In the genomic region with DNA sequence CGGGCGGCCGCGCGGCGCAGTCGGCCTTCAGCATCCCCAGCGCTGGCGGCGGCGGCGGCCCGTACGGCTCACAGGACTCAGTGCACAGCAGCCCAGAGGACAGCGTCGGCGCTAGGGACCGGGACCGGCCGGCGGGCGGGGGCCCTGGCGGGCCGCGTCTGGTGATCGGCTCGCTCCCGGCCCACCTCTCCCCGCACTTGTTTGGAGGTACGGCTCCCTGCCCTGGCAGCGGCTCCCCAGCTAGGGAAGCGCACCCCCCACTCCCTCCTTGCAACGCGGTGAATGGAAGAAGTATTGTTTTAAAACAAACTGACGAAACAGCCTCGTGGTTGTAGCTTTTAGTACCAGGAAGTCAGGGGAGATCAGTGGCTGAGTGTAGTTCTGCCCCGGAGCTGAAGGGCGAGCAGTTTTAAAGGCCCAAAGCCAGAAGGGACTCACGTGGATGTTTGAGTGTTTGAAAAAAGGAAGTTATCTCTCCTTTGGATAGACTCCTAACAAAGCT, we compare ENCODE assay signal across 8 mouse cellular contexts. TPM values are rescaled to one million over a fixed set of nuclear protein-coding genes. Genes with fewer than 3 reads are reported as not detected.
DNase-seq lines count a peak whose midpoint lies in the region; ATAC-seq and TF ChIP-seq lines count a peak whose summit lies in the region.

No protein-coding gene starts in this region.

- under 1% methylated on average over 39 of the region's 39 CpGs for WGBS in heart, embryonic 16.5 days
- under 1% methylated on average over 39 of the region's 39 CpGs for WGBS in lung, embryonic 15.5 days
- WGBS in thymus, adult 2 months, result 7% methylated on average over 39 of the region's 39 CpGs

- peak overlapping the region; percentile 91 for H3K4me3 ChIP-seq in heart, embryonic 16.5 days (ENCODE audit: low read length)
- H3K4me3 ChIP-seq in lung, embryonic 15.5 days, result peak overlapping the region; percentile 88
- peak overlapping the region; percentile 95 for H3K4me3 ChIP-seq in thymus, adult 2 months (ENCODE audit: control insufficient read depth, insufficient read depth, low read length)

- peak; percentile 44 for ATAC-seq in heart, embryonic 16.5 days (replicated peaks; ENCODE audit: extremely low read depth, insufficient read depth, low FRiP score)
- peak; percentile 50; the same call in 1 of the 2 replicates for ATAC-seq in lung, embryonic 15.5 days (ENCODE audit: borderline replicate concordance, extremely low read depth, low FRiP score, low TSS enrichment)
- ATAC-seq in neutrophil, adult 5-6 weeks (ENCODE audit: extremely low read depth, insufficient number of reproducible peaks, low FRiP score, poor library complexity, severe bottlenecking), result peak; percentile 65

- H3K4me1 ChIP-seq in heart, embryonic 16.5 days (ENCODE audit: control insufficient read depth, insufficient read depth, low read length), result peaks cover 29% of the 10 kb centered on the region
- peaks cover 26% of the 10 kb centered on the region for H3K4me1 ChIP-seq in lung, embryonic 15.5 days
- peaks cover 5% of the 10 kb centered on the region for H3K4me1 ChIP-seq in thymus, adult 2 months (replicated peaks; ENCODE audit: control insufficient read depth, insufficient read depth, low read length)

- peak overlapping the region; percentile 97 for H3K9ac ChIP-seq in heart, embryonic 16.5 days (ENCODE audit: low read length)
- peak overlapping the region; percentile 83 for H3K9ac ChIP-seq in lung, embryonic 15.5 days

- H3K36me3 ChIP-seq in heart, embryonic 16.5 days (ENCODE audit: control insufficient read depth, insufficient read depth), result no peaks in the 10 kb centered on the region
- no peaks in the 10 kb centered on the region for H3K36me3 ChIP-seq in lung, embryonic 15.5 days
- H3K36me3 ChIP-seq in thymus, adult 2 months (ENCODE audit: control insufficient read depth, insufficient read depth, low read length), result no peaks in the 10 kb centered on the region

- peak overlapping the region; percentile 75 for H3K4me2 ChIP-seq in heart, embryonic 16.5 days (ENCODE audit: low read depth, low read length)
- peak overlapping the region; percentile 71 for H3K4me2 ChIP-seq in lung, embryonic 15.5 days

- TF ChIP-seq POLR2A in thymus, adult 2 months (IDR thresholded peaks at IDR 0.05; ENCODE audit: control insufficient read depth, extremely low read depth, insufficient read depth, low read length, poor library complexity), result 0 out of 2 replicates have a peak, but pooled peaks have one; percentile 19

- no peaks in the 10 kb centered on the region for H3K9me3 ChIP-seq in heart, embryonic 16.5 days (replicated peaks; ENCODE audit: control insufficient read depth, low read length)
- no peaks in the 10 kb centered on the region for H3K9me3 ChIP-seq in lung, embryonic 15.5 days

- TF ChIP-seq CTCF in thymus, adult 2 months (IDR thresholded peaks at IDR 0.05; ENCODE audit: borderline replicate concordance, control insufficient read depth, extremely low read depth, insufficient read depth, low read length, poor library complexity), result no peak

- DNase-seq in ES-CJ7 (ENCODE audit: low read depth, low spot score), result peak; percentile 73
- DNase-seq in c-Kit-negative CD71-positive TER-119-positive erythroid progenitor cells, embryonic 14.5 days (ENCODE audit: low read depth, low spot score), result peak; percentile 33
- DNase-seq in fibroblast of lung, adult 2 months (ENCODE audit: low read depth), result peak; percentile 51
- DNase-seq in kidney, postnatal 14 days, result peak; percentile 70
- DNase-seq in thymus, adult 2 months, result peak; percentile 72

- no peaks in the 10 kb centered on the region for H3K27me3 ChIP-seq in heart, embryonic 16.5 days (ENCODE audit: control insufficient read depth, insufficient read depth, low read length)
- H3K27me3 ChIP-seq in lung, embryonic 15.5 days, result no peaks in the 10 kb centered on the region
- no peaks in the 10 kb centered on the region for H3K27me3 ChIP-seq in thymus, adult 2 months (ENCODE audit: control insufficient read depth, insufficient read depth, low read length)

- peak overlapping the region; percentile 97 for H3K27ac ChIP-seq in heart, embryonic 16.5 days (ENCODE audit: low read length)
- peak overlapping the region; percentile 97 for H3K27ac ChIP-seq in lung, embryonic 15.5 days
- peak overlapping the region; percentile 89 for H3K27ac ChIP-seq in thymus, adult 2 months (ENCODE audit: control insufficient read depth, insufficient read depth, low read length)

RNA-seq across cellular contexts. Expression of a gene that starts 0.6 kb away (rescaled TPM):
- 3.1 and 3.3 TPM in 2 replicates for polyA plus RNA-seq in heart, embryonic 16.5 days (2015; fragmentation: Nextera tagmentation; extraction: Ambion mirVana)
- polyA plus RNA-seq in lung, embryonic 15.5 days (2015; fragmentation: Nextera tagmentation; extraction: Ambion mirVana), result 3.4 and 3.6 TPM in 2 replicates
- 77.5 and 85.1 TPM in 2 replicates for total RNA-seq in neutrophil, adult 5-6 weeks (2017)
- polyA plus RNA-seq in thymus, adult 2 months (2012; rRNA removed), result 17.5 and 20.9 TPM in 2 replicates

Comparison
In these comparisons a context has a peak if more than half of its experiments do, and no peak if none do; other contexts are left out.
1. Peak in every context shown above with its lines: DNase-seq, ATAC-seq, H3K4me3 ChIP-seq and H3K27ac ChIP-seq.